Mouse (Mus musculus) CD8-positive naive resting alpha-beta T cell, adult 2 months (primary cell): ENCODE results near the gene Efna5.

Experiments used
- DNase-seq, 2 experiments: peaks; one replicate each; pipeline ENCODE4 v3.0.0; 2022; ENCODE audit warnings: low read depth in 2 of 2, low spot score in 2 of 2

Gene Efna5

GRCm38 (mm10) chr17:62881176-62881790, at the start of gene Efna5:
Efna5 (minus strand) TSS chr17:62881317.
- DNase-seq, result no peak

- DNase-seq, result no peak
These were observed 34.2 kb upstream of the Efna5 start for GRCm38 (mm10) chr17:62915304-62915703.

- DNase-seq, result no peak
These were observed 24.8 kb upstream of the Efna5 start for GRCm38 (mm10) chr17:62905692-62906445.

- no peak for DNase-seq
These were observed 17.9 kb upstream of the Efna5 start for GRCm38 (mm10) chr17:62899066-62899465.

- DNase-seq, result no peak
These were observed 8.9 kb upstream of the Efna5 start for GRCm38 (mm10) chr17:62889991-62890390.

GRCm38 (mm10) chr17:62884129-62884506, 3.0 kb upstream of the Efna5 start:
- DNase-seq, result peak in 1 of 2 experiments; percentile 16

- no peak for DNase-seq
These were observed 2.5 kb upstream of the Efna5 start for GRCm38 (mm10) chr17:62883476-62884128.

GRCm38 (mm10) chr17:62882726-62883475, 1.8 kb upstream of the Efna5 start:
- DNase-seq, result peak in 1 of 2 experiments; percentile 7

- DNase-seq, result peak in 1 of 2 experiments; percentile 8
These were observed 941 bp upstream of the Efna5 start for GRCm38 (mm10) chr17:62881791-62882725.

- no peak for DNase-seq
These were observed 574 bp downstream of the Efna5 start for GRCm38 (mm10) chr17:62880311-62881175.

- DNase-seq, result no peak
These were observed 1.4 kb downstream of the Efna5 start for GRCm38 (mm10) chr17:62879526-62880310.

- DNase-seq, result no peak
These were observed 5.4 kb downstream of the Efna5 start for GRCm38 (mm10) chr17:62875727-62876126.

GRCm38 (mm10) chr17:62871928-62872327, 9.2 kb downstream of the Efna5 start:
- DNase-seq, result no peak

- DNase-seq, result no peak
These were observed 9.9 kb downstream of the Efna5 start for GRCm38 (mm10) chr17:62871191-62871590.

GRCm38 (mm10) chr17:62870446-62870845, 10.7 kb downstream of the Efna5 start:
- no peak for DNase-seq

GRCm38 (mm10) chr17:62864966-62865365, 16.2 kb downstream of the Efna5 start:
- DNase-seq, result no peak

GRCm38 (mm10) chr17:62863004-62863403, 18.1 kb downstream of the Efna5 start:
- DNase-seq, result no peak

- DNase-seq, result no peak
These were observed 18.7 kb downstream of the Efna5 start for GRCm38 (mm10) chr17:62862298-62862999.
